Mouse (Mus musculus): Measurements from ENCODE around the gene Cryga.

Cryga gene

DNA sequence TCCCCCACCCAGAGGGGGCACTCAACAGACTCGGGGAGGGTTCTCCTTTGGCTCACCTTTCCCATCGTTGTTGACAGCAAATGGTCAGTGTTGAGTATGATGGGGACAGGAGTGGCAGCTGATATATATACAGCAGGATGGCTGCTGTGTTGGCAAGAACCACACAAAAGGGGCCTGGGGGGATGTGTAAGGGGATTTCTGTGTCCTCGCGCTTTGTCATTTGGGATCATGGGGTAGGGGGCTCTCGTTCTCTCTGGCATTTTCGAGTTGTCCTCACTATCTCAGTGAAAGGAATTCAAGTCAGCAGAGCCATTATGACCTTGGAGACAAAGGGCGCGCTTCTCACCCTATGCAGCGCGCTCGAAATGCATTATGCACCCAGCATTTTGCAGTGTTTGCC, at the start of gene Cryga:
Gene Cryga, minus strand, starts transcription at position 101 of the 400 bp plus-strand sequence.
- no peak for DNase-seq

DNA sequence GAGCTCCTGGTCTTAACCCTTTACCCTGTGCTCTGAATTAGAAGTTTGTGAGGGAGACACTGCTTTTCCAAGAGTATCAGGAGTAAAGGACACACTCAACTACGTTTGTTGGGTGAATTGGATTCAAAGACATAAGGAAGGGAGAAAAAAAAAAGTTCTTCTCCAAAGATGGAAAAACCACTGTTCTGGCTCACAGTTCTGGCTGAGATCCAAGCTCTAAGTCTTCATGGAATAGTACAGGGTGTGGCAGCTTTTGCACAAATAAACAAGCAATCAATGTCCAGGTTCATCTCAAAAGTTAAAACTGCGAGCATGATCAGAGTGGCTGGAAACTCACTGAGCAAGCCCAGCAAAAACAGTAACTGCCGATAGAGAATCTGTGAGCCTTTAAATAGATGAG, 44.8 kb upstream of the Cryga start:
- DNase-seq, result no peak

DNA sequence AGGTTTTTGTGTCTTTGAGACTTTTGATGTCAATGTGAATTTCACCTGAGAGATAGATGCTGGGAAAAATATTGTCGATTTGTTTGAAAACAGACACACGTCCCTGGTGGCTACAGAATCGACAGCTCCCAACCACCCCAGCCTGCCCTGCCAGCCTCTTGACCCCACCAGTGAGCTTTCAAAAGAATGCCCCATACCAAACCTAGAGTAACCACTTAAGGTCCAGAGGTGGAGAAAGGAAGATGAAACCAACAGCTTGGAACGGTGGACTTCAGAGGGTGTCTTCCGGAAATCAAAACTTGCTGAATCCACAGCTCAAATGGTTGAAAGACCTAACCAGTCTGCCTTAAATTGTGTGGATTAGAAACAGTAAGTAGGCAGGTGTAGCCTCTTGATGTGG, 44.2 kb upstream of the Cryga start:
- no peak for DNase-seq

DNA sequence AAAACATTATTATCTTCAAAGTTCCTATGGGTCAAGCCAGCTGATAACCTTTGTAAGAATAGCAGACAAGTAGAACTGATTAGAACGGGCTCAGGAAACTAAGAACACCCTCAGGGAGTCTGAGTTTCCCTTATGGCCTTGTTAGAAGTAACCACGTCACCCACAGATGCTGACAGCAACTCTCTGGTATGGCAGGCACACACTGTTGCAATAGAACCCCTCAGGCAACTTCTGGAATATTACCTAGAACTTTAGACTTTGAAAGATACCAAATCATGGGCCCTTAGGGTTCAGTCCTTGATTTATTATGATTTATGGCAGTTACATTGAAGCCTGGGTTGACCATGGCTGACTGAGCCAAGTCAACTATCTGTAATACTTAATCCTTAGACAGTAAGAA, 43.4 kb upstream of the Cryga start:
- DNase-seq, result no peak

DNA sequence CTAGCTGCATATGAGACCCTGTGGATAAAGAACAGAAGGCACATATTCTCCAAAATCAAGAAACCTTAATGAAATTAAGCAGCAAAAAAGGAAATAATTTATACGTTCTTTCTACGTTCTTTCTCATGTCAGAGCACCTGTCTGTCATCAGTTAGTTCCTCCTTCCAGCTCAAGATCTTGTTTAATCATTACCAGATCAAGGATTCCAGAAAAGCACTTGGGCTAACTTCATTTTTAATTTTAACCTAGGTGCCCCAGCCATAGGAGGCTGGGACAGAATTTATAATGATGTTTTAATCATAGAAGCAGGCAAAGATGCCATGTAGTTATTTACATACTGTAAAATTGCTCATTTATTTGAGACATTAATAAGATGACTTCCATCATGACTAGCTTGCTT, 41.6 kb upstream of the Cryga start:
- DNase-seq, result no peak

DNA sequence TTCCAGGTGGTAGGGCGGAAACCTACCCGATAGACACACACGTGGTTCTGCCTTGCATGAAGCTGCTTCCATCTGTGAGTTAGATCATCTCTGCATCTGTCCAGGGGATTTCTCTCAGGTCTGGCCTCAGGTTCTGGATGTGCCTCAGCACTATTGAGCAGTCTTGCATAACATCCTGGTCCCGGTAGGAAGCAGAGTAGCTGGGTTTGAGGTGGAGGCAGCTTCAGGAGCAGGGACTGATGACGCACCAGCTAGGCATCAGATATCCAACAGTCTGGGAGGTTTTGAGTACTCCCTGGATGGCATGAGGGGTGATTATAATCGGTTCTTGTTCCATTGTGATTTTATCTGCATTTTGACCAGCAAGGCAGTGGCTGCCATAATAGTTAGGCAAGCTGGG, 34.4 kb upstream of the Cryga start:
- no peak for DNase-seq

DNA sequence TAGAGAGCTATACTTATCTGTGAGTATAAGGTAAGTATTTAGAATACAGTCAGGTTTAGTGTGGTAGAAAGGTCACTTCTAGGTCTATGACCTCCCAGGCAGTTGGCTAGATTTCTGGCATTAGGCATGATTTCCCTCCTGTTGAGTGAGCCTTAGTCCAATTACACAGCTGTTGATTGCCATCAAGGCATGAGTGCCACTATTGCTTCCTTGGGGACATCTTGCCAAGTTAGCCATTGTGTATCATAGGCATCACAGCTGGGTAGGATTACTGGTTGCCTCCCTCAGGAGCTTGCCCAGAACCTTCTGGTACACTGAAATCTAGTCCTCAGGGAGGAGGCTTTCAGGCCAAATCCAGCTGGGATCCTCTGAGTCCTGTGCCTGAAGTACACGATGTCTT, 29.7 kb upstream of the Cryga start:
- no peak for DNase-seq

DNA sequence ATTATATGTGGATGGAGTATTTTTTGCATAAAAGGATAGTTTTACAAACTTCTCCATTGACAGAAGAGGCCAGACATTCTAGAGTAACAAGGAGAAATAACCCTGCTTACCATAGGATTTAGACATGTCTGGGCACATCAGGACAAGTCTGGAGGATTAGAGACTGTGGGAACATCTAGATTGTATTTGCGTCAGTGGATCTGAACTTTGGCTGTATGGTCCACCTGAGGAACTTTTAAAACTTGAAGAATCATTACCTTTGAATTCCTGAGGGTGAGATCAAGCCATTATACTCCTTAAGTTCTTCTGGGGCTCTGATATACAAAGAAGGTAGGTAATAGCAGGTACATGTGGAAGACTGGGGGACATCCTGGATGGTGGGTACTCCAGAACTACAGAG, 28.5 kb upstream of the Cryga start:
- DNase-seq, result no peak

DNA sequence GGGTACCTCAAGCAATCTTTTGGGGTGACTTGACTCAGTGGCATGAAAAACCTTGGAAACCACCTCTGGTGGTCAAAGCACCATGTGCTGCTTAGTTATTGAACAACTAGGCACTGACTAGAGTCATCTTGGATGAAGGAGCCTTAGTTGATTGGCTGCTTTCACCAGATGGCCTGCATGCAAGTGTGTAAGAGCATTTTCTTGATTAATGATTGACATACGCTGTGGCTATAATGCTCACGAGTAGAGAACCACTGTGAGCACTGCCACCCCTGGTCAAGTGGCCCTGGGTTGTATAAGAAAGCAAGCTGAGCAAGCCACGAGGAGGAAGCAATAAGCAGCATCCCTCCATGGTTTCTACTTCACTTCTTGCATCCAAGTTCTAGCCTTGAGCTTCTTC, 27.1 kb upstream of the Cryga start:
- DNase-seq, result no peak

DNA sequence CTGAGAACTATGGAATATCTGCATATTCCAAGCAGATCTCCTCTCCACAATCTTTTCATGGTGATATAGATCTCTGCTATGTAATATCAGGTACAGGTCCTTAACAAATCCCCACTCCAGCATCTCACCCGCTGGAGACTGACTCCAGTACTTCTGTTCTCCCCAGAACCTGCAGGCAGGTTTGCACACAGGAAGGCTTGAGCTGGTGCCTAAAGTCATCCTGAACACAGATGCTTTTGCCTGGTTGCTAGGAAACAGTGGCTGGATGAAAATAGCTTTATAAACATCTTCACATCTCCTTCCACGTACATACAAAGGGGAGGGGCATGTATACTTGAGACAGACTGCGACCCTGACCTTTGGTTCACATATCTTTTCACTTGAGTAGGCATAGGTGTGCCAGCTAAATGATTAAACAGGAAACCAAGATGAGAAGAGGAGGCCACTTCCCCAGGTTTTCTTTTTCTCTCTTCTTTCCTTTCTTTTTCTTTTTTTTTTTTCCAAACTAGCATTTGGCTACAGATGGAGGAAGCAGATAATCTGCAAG, 26.5 kb upstream of the Cryga start:
- DNase-seq, result no peak

DNA sequence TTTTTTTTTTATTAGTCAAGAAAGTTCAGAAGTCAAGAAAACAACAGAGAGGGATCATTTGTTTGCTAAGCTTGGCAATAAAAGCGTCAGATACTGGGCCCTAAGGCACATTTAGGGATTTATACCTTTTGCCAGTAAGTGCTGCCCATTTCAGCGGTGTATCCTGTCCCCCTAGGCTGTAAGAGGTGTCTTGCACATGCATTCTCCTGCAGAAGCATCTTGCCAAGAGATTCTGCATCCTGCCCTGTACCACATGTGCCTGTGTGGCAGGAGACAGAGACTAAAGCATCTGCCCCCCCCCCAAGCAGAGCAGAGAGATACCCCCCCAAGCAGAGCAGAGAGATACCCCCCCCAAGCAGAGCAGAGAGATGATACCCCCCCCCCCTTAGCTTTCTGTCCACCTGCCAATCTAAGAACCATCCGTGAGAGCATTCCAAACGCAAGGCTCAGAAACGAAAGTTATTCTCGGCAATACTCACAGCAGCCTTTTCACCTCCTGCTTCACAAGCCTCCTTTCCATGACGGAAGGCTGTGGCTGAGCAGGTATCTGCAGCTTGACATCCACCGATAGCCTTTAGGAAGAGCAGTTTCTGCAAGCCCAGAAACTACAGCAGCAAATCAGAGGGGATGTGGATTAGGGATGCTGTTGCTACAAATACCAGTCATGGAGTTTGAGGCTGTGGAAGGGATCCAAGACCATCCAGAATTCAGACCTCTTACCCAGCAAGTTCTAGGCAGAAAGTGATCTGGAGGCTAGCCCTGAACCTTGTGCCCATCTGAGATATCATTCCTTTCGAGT, 19.6 kb upstream of the Cryga start, which contains the start of gene D630023F18Rik:
Gene D630023F18Rik, minus strand, starts transcription at position 641 of the 799 bp plus-strand sequence.
- DNase-seq, result no peak

DNA sequence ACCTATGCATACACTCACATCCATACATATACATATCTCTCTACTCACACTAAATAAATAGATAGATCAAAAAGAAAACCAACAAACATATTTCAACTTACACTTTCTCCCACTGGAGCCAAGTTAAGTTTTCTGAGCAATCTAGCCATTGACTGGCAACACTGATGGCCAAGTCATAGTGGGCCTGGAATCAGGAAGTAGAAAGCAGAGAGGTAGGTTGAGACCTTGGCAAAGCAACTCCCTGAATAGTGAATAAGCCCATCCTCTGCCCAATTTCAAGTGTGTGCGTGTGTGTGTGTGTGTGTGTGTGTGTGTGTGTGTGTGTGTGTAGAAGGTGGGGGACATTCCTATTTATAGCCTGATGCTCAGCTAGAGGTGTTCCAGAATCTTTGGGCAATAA, 16.3 kb upstream of the Cryga start, which contains the start of gene Gm28845:
Gene Gm28845, minus strand, starts transcription at position 121 of the 400 bp plus-strand sequence.
- DNase-seq, result no peak

DNA sequence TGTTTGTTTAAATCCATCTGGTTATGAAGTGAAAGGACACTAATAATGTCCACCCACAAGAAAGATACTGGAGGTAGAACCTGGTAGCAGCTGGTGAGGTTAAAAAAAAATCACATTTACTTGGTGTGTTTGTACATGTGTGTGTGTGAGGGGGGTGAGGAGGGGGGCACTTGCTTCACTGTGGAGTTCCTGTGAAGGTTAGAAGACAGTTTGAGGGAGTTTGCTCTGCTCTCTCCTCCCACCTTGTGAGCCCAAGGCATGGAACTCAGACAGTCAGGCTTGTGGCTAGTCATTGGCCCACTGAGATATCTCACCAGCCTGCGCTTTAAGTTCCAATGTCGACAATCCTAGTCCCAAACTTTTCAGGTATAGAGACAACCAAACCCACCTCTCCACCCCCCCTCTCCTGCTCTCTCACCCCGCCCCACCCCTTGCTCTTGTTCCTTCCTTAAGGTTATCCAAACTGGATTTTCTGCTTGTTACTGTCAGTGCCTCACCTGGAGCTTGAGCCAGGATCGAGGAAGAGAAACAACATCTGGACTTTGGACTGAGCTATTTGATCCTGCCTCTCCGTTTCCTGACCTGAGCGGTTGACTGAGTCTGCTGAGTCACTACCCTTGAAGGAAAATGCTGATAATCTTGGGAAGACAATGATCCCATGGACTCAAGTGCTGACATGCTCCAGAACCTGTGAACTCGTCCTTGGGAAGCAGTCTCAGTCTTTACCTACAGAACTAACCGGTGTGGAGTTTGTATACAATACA, 15.2 kb upstream of the Cryga start:
- DNase-seq, result no peak

DNA sequence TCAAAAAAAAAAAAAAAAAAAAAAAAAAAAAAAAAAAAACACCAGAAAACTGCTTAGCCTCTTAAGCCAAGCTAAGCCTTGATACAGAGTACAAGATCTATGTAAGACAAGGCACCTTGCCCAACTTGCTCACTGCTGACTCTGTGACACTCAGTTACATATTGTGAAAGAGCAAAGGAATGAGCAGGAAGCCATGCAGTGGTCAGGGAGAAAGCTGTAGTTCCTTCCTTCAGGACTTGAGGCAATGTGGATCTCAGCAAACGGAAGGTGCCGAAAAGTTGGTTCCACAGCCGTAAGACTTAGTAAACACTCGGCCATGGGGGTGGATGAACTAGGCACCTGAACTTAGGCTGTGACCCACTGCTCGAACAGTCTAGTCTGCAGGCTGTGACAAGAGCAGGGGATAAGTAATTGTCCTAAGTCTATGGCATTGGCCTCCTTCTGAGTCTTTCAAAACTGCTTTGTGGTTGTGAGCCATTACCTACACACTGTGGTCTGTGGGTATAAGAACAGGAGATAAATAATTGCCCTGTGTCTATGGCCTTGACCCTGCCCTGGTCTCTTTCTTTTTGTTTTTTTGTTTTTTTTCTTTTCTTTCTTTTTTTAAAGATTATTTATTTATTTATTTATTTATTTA, 10.5 kb upstream of the Cryga start:
- DNase-seq, result peak; percentile 53 to 68

DNA sequence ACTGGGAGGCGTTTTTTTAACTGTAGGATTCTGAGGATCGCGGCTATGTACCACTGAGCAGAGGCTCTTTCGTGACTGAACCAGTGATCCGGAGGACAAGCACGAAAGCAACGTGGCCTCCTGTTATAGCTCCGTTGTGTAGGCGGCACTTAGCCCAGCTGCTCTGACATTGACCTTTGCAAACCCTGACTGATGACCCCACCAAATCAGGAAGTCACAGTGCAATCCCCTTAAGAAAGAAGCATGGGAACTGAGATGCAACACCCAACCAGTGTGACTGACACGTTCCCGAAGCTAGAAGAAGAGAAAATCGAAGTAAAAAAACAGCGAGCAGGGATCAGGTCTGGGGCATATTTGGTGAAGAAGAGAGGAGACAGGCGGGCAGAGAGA, 9.6 kb upstream of the Cryga start:
- DNase-seq, result peak; percentile 30 to 40

DNA sequence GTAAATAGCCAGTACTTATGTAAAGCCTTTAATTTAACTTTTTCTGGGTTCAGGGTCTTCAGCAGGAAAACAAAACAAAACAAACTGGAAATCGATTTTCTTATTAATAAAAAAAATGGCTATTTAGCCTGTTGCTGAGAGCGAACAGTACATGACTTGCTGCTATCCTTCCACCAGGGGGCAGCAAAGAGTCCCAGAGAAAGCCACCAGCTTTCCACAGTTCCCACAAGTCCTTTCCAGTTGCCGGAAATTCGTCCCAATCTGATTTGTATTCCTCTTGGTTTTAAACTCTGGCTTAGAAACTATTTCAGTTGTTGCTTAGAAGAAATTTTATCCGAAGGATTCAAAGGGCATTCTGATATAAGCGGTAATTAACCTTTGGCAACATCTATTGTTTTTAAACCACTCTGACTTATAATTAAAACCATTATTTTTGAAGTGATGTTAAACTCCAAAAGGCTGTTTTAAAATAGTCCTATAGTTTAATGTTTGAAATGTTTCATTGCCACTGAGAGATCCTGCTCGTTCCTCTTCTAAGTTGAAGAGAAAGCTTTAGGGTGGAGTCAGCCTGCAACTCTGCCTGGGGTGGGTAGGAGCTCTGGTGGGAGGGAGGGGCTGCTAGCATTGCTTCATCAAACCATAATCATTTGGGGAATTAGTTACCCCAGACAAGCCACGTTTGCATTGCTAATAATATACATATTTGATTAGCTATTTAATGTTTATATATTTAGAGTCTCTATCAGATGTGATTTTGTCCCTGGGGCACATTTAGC, 9.0 kb upstream of the Cryga start:
- DNase-seq, result peak; percentile 65 to 78

DNA sequence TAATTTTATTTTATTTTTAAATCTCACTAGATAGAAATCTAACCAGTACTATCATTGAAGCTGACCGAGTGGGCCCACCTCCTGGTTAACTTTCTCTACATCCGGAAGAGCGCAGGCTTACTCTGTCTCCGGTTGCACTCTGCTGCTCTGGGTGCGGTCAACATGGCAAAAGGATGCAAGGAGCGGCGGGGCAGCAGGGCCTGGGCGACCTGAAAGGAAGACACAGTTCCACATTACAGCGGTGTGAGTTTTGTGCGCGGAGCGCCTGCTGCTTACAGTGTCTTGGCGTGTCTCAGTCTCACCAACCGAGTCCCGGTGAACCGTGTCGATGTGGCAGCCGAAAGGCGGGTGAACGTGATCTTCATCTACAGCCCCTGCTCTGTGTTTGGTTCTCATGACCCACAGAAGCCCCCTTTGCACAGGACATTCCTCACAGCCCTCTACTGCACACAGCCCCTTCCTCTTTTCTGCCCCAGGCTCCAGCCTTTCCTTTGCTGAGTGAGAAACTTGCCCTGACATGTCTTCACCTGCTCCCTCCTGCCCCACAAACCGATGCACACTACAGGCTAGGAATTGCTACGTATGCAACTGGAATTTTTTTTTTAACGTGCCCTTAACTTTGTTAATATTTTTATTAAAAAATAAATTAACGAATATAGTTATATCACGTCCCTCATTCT, 6.7 kb upstream of the Cryga start:
- no peak for DNase-seq

DNA sequence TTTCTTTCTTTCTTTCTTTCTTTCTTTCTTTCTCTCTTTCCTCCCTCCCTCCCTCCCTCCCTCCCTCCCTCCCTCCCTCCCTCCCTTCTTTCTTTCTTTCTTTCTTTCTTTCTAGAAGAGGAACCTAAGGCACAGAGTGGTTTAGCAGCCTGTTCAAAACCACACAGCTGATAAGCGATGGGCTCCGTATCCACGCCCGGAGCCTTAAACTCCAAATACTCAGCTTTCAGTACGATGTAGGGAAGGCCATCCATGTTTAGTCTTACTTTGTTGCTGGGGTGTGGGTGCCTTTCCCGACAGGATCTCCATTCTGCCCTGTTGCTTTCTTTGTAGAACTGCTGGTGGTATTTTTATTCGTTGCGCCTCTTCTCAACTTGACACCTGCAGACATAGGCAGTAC, 6.0 kb upstream of the Cryga start:
- DNase-seq, result no peak

DNA sequence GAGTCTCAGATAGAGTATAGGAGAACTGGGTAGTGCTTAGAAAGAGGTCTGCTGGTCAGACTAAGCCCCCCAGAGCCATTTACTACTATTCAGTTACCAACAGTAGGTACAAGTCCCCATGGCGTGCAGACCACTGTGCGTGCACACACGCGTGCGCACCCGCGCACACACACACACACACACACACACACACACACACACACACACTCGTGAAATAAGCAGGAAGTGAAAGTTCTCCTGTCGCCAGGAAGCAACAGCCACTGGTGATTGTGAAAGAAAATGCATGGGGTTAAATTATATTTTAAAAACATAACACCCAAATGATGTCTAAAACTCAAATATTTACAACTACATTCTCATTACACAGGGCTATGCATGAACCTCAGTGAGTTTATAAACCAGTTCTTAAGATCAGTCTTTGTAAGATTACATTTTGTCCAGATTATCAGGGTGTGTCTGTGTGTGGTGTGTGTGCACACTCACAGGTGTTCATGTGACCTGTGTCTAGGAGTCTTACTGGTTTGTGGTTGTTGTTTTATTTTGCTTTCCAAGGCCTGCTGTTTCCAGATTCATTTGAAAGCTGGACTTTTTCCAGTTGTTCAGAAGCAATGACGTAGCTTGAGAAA, 4.6 kb upstream of the Cryga start:
- DNase-seq, result no peak

DNA sequence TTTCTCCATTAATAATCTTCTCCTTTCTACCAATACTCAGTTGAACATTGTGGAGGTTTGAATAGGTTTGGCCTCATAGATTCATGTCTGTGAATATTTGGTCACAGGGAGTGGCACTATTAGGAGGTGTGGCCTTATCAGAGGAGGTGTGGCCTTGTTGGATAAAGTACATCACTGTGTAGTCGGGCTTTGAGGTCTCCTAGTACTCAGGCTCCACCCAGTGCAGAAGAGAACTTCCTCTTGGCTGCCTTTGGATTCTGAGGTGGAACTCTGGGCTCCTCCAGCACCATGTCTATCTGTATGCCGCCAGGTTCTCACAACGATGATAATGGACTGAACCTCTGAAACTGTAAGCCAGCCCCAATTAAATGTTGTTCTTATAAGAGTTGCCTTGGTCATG, 6.2 kb downstream of the Cryga start:
- no peak for DNase-seq

DNA sequence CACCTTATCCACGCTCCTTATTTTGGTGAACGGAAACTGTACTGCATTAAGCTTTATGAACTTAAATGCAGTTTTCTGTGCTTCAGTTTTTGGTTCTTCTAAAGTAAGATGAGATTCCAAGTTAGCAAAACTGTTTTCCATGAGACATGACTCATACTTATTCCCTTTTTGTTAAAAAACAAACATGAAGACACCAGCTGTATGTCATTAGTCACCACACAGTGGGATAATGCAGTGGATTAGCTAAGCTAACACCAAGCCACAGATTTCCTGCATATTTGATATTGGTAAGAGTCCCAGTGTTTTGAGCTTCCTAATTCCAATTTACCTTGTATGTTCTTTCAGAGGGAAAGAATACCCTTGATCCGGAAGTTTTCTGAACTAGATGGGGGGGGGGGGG, 11.6 kb downstream of the Cryga start:
- no peak for DNase-seq

DNA sequence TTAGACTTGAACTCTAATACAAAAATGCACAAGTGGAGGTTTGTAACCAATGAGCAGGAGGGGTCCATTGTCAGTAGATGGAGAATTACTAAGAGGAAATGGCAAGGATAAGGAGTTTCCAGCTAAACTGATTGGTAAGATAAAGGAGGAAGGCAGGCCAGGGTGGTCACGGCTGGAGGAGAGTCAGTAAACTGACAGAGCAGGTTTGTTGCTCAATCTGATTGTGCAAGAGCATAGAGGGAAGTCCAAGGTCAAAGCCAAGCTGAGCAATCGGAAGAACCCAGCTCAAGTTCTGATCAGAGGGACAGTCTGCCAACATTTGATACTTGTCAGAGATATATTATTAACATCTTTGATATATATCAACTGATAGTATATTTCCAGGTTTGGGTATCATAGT, 12.8 kb downstream of the Cryga start:
- peak; percentile 64 to 81 for DNase-seq

Measured in lung, adult 18-20 months (tissue).